Mouse (Mus musculus): ENCODE results near the gene 2410004B18Rik. TPM values are rescaled to one million over a fixed set of nuclear protein-coding genes. Genes with fewer than 3 reads are reported as not detected.

The 2410004B18Rik gene
- total RNA-seq, 4 experiments from 2014 or later = 17.1 to 23.1 (median 19.4) TPM

Other genes with a start within 250 kb of the 2410004B18Rik start
- gene Ddah1, start 179.3 kb upstream of the 2410004B18Rik start, total RNA-seq (2022) = 1 to 10 TPM; 1.7 to 3.0 (median 2.2) TPM
- gene Bcl10, start 15.2 kb upstream of the 2410004B18Rik start, total RNA-seq (2022) = 10 to 100 TPM in 2 of 4 experiments, 1 to 10 TPM in 2; 9.0 to 11.2 (median 9.9) TPM
- gene Syde2, start 49.9 kb downstream of the 2410004B18Rik start, total RNA-seq (2022) = 1 to 10 TPM in 1 of 4 experiments, under 1 TPM in 3; 0.56 to 1.2 (median 0.82) TPM
- gene Wdr63, start 170.1 kb downstream of the 2410004B18Rik start, total RNA-seq (2022) = not detected
- not detected for gene Mcoln3, start 179.4 kb downstream of the 2410004B18Rik start, total RNA-seq (2022)
- gene Mcoln2, start 211.8 kb downstream of the 2410004B18Rik start, total RNA-seq (2022) = 1 to 10 TPM in 1 of 4 experiments, under 1 TPM in 1, not detected in 2; 0.19 to 1.4 TPM

Data from gastrocnemius, adult 8-10 months (tissue).